Mouse (Mus musculus) cerebellum, adult 11 months (tissue): ENCODE measurements at regions not wholly inside any gene's neighbourhood (a gene's known extent, or its start where the extent isn't known, plus 50 kb on each side); places are given as distances from the start of the nearest gene placed in this dataset.
A peak's percentile ranks its signal among the peaks of the same experiment; 100 is the strongest.

Experiments used
- DNase-seq: peaks from one replicate; pipeline ENCODE4 v3.0.0; 2022

DNA sequence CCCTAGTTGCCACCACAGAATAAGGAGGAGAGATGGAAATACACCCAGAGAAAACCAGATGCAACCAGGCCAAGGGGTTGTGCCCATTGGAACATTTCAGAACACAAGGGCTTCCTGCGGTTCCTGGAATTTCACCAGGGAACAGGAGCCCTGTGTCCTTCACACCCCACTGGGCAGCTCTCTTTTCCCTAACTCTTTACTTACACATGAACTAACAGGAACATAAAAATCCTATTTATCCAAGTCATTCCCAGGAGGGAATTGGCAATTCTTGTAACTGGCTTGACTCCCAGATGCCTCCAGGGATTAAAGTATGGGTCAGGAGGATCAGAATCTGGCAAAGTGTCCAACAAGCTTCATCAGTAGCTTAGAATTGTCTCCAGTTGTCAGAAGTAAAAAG, 62.2 kb upstream of the Glycam1 start:
- DNase-seq, result peak; percentile 8
